Mouse (Mus musculus) G1E-ER4 (cell line): ENCODE data around the gene Psmd7. TPM values are rescaled to one million over a fixed set of nuclear protein-coding genes. Genes with fewer than 3 reads are reported as not detected.

Source experiments
- GATA1 ChIP-seq: IDR thresholded peaks from one replicate; pipeline ENCODE4 v1.8.0; 2012; ENCODE audit warnings: low read length, inconsistent platforms
- polyA plus RNA-seq: library from polyadenylated mRNA; stranded (reverse); fragments of >175 nt; gene quantifications from 2 replicates; pipeline ENCODE4 v1.2.3, GENCODE M21; 2012

Gene Psmd7
- 41.2 and 52.0 TPM in 2 replicates for polyA plus RNA-seq

DNA sequence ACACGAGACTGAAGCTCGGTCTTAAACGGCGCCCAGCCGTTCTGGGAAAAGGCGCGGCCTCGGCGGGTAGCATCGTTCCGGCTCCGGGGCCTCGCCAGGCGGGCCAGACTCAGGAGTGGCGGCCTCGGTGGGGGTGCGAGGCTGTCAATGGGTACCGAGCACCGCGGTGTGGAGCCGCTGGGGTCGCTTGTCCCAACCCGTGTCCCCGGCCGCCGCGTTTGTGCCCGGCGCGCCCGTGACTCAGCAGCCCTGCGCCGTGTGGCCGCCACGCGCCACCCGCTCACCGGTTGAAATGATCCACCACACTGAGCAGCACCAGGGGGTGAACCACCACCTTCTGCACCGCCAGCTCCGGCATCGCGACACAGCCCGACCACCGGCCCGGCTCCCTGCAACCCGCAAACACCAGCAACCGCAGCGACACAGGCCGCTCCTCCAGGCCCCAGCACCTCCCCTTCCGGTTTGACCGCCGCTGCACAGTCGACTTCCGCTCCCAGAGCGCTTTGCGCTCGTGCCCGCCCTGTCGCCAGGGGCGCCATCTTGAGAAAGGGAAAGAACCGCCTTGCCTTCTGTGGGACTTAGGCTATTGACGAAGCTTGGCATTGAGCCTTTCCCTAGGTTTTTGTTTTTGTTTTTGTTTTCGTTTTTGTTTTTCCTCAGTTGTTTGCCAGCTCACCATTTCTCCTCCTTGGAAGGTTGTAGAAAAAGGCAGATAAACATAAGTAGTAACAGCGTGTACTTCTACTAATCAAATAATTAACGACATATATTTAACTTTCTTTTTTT lies at the start of gene Psmd7:
Psmd7 (minus strand) TSS at position 470 of the 786 bp plus-strand sequence.
- no peak for TF ChIP-seq GATA1

DNA sequence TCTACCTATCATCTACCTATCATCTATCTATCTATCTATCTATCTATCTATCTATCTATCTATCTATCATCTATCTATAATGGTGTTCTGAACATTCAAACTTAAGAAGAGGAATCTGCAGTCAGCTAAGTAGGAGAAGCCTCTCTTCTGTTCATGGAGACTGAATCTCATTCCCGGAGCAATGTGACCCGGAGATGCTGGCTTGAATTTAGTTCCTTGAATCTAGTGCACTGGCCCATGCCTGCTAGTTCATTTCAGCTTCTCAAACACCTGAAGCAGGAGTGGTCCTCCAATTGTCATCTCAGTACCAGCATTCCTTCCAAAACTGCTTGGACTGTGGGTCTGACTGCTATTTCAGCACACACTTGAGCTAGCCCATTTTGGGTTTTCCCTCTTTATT lies 45.5 kb upstream of the Psmd7 start:
- TF ChIP-seq GATA1, result no peak

DNA sequence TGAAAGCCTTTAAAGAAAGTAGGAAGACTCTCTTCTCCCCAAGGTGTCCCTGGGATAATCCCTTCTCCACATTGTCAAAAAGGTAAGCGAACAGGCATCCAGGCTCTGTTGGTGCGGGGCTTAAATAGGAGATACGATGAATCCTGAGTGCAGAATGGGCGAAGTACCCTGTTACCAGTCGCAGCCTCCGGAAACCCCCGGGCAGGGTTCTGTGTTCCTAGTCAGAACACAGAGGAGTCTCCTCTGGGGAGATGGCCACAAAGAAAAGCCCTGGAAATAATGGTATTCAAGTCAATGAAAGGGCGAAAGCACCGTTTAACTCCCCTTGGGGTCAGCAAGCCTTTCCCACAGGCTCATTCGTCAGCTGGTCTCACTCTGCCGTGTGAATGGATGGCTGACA lies 41.4 kb upstream of the Psmd7 start:
- no peak for TF ChIP-seq GATA1

DNA sequence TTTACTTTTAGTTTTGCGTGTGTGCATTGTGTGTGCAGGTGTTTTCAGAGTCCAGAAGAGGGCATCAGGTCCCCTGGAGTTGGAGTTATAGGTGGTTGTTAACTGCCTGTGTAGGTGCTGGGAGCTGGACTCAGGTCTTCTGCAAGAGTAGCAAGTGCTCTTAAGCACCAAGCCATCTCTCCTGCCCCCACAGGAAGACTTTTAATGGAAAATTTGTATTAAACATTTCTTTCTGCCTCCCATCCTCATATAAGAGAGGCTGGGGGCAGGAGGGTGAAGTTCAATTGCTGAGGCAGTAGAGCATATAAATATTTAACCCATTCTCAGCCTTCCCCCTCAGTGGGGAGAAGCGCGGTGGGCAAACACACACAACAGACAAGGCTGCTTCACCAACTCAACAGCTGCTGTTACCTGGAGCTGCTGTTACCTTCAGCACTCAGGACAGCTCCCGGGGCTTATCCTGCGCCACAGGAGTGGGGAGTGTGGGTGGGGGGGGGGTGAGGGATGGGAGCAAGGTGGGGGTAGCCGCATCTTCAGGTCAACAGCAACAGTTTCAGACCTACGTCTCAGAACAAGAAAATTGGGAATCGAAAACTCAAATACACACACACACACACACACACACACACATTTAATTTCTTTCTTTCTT lies 40.4 kb upstream of the Psmd7 start:
- TF ChIP-seq GATA1, result no peak

DNA sequence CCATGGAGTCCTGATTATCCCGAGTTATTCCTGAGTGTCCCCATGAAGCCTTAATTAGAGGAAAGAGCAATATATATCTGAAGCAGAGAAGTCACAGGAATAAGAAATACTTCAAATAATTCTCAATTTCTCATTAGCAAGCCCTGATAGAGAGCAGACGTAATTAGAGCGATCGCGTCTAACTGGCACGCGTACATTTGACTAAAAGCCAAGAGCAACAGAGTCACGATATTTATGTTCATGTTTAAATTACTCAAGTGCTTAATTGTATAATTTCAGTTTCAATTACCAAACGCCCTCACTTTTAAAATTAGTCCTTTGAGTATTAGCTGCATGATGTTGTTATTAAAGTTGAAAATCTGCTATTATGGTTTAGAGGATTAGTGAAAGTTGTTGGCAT lies 39.6 kb upstream of the Psmd7 start:
- no peak for TF ChIP-seq GATA1

DNA sequence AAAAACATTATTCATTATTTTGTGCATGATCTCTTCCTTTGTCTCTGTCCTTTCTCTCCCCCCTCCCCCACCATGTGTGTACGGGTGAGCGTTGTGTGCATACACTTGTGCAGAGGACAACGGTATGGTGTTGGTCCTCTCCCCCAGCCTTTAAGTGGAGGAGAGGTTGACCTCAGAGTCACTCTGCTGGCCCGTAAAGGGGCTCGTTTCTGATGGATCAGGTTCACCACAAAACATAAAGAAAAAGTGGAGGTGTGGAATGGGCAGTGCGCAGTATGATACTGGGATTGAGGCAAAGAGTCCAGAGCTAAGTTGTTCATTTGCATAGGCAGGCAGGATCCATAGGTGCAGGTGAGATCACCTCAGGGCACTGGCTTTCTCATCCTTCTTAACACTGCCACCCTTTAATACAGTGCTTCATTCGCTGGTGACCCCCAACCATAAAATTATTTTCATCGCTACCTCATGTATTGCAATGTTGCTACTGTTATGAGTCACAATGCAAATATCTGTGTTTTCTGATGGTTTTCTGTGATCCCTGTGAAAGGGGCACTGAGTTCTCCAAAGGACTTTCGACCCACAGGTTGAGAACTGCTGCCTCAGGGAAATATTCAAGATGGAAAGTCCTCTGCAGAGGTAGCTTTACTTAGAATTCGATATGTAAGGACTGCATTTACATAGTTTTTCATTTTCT lies 33.8 kb upstream of the Psmd7 start:
- TF ChIP-seq GATA1, result no peak

DNA sequence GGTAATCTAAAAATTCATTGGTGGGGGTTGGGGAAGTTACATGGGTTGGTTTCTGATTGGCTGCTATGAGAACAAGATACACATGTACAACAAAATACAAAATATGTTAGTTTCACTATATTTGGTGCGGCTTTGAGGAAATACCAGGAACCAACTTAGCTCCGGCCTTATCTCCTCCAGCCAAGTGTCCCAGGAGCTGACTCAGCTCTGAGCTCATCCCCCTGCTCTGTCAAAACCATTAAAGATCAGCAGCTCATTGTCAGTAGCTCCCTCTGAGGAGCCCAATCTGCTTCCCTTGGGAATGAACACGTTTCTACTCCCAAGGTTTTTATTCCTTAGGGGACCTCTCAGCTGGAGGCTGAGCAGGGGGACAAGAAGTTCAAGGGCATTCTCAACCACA lies 32.9 kb upstream of the Psmd7 start:
- no peak for TF ChIP-seq GATA1

DNA sequence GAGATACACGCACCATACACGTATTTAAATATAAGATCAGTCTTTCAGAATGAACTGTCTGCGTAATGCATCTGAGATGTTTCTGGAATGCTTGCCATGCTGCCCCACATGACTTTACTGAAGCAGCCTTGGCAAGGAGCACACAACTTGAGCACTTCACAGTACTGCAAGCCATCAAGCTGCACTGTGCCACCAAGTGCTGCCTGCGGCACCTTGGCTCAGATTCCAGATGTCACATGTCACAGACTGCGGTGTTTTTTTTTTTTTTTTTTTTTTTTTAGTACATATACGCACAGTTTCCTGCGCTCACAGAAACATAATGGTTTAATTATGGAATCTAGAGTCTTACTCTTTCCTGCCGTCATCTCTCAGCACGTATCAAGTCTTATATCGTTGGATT lies 30.2 kb upstream of the Psmd7 start:
- TF ChIP-seq GATA1, result no peak

DNA sequence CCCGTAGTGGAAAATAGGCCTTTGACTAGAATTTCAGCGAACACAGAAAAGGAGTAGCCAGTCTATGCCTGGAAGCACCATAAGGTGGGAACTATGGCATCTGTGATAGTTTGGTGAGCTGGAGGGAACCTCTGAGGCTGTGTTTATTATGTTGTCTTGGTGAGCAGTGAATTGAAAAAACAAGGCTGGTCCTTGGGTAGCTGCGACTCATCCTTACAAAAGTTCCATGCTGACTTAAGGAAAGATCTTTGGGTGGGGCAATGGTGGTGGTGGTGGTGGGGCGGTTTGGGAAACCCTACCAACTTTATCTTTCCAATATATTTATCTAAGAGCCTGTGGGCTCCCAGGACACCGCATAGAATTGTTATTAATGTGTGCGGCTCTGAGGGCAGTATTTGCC lies 25.1 kb upstream of the Psmd7 start:
- TF ChIP-seq GATA1, result no peak

DNA sequence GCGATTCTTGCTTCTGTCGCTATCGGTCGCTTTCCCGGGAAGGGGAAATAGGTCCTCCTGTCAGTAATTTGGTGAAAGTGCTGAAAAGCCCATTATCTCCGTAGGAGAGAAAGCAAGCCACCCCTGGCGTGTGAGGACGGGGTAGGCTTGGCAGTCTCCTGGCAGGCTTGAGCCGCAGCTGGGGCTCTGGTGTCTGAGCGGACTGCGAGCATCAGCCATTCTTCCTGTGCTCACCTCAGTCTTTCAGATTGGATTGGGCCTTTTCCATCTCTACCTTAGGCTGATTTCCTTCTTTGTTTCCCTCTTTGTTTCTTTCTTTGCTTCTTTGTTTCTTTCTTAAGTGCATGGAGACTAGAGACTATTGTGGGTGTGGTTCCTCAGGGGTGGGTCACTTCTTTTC lies 22.6 kb upstream of the Psmd7 start:
- no peak for TF ChIP-seq GATA1

DNA sequence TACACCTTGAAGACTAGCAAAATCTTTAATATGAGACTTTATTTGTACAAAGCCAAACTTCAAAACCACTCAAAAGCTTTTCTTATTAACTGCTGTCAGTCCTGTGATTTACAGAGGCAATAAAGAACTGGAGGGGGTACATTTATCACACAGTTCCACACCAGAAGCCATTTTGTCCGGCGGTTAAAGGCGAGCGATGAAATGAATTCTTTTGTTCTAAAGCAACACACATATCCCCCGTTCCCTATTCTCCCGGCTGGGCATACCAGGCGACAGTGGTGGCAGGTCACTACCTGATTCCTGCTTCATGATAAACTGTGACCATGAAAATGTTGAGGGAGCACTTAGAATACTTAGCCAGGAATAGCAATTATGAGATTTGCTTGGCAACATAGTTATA lies 20.5 kb upstream of the Psmd7 start:
- TF ChIP-seq GATA1, result no peak

DNA sequence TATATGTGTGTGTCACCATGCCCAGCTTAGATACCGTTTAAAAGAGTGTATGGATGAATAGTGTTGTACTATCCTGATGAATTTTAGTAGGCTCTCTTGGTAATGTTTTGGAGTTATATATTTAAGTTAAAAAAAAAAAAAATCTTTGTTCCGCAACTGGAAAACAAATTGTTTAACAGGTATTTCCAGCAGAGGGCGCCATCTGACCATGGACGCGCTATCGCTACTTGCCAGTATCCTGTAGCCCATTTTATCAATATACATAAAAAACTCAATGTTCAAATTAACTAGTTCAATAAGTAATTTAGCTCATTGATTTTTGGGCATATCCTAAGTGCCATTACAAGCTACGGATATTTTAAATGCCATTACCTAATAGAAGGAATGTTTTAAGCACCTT lies 14.8 kb upstream of the Psmd7 start:
- TF ChIP-seq GATA1, result no peak

DNA sequence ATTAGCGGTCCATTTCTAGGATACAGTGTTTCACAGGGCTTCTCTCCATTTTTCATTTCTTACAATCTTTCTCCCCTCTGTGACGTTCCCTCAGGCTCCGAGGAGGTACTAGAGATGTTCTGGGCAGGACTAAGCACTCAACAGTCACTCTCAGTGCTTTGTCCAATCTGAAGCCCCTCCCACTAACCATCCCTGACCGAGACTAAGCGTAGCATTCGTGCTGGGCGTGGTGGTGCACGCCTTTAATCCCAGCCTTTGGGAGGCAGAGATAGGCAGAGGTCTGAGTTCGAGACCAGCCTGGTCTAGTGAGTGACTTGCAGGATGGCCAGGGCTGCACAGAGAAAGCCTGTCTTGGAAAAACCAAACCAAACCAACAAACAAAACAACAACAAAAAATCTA lies 11.4 kb upstream of the Psmd7 start:
- no peak for TF ChIP-seq GATA1

DNA sequence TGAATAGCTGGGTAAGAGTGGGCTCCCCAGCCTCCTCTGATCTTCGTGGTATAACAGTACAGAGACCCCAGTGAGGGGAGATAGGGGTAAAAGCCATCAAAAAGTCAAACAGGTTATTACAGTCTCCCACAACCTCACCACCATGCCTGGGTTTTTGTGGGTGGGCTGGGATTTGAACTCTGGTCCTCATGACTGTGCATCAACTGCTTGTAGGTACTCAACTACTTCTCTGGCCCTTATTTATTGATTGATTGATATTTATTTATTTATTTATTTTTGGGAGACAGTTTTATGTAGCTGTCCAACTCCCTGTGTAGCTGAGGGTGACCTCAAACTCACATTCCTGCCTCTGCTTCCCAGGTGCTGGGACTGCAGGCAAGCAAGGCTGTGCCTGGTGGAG lies 9.5 kb upstream of the Psmd7 start:
- TF ChIP-seq GATA1, result no peak

DNA sequence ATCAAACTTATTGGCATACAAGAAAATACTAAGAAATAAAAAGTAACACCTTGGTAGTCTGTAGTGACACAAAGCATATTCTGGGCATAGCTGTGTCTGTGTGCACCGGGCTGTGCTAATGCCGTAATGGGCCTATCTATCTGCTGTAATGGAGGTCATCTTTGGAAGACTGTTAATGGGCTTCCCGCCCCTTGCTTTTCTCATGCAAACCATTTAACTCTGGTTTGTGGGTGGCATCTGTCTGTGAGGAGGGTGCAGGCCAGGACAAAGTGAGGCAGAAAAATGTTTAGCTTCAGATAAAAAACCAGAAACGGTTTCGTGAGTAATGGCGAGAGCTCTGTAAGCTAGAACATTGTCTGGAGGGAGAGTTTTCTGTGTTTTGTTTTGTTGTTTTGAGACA lies 6.6 kb upstream of the Psmd7 start:
- TF ChIP-seq GATA1, result no peak

DNA sequence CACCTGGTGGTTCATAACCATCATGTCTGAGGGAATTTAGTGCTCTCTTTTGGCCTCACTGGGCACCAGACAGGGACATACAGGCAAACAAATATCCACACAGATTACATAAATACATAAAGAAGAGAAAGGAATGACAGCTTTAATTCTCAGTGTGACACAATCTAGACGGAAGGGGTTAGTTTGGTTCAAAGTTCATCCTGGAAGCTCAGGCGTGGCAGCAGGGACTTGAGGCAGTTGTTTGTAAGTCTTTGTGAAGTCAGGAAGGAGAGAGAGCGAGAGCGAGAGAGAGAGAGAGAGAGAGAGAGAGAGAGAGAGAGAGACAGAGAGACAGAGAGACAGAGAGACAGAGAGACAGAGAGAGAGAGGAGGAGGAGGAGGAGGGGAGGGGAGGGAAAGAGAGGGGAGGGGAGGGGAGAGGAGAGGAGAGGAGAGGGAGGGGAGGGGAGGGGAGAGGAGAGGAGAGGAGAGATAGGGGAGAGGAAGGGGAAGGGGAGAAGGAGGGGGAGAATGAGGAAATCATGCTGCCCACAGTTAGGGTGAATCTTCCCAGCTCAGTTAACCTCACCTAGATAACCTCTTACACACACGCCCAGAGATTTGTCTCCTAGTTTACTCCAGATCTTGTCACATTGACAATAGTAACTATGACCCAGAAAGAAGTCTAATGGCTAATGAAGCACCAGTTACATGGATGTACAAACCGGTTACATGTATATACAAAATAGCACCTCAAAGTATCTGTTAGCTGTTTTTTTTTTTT lies 5.9 kb upstream of the Psmd7 start:
- TF ChIP-seq GATA1, result no peak
